Mouse (Mus musculus) mesoderm, embryonic 11.5 days (tissue): ENCODE measurements around the gene Zbtb17.

Experiments
- DNase-seq: peaks from one replicate; pipeline ENCODE4 v3.0.0-alpha.2; 2012; ENCODE audit warnings: low read depth, low spot score

The Zbtb17 gene

DNA sequence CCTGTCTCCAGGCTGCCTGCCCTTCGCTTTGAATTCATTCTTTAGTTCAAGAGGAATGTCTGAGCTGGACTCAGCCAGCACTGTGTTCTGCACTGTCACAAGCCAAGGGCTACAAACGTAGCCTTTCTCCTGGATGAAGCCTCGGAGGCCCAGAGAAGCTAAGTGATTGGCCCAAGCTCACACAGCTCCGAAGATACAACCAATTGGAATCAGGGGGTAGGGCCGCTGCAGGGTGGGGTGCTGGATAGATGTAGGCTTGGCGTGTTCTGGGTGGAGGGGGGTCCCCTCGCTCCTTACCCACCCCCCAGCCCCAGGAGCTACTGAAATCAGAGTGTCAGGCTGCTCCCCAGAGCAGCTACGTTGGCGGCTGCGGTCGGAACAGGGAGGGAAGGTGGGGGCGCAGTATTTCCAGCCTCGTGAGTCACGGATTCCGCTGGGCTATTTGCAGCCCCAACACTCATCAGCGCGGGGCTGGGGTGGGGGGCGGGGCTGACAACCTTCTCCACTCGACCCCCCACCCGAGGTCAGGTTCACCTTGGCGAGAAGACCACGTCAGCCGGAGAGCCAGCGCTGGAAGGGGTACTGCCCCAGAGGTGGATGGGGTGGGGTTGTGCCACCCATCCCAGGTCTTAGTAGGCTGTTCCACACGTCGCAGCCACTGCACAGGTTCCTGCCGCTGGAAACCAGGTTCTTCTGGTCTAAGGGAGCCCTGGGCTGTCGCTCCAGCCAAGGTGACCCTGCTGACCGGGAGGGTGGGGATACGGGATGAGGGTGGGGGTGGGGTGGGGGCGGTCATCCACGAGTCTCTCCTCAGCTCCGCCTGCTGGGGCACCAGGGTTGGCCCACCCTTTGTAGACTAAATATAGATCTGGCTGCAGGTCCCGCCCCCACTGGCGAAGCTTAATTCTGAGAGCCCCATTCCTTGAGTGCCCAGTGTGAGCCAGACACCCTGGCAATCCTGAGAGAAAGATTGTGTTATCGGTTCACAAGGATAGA, 18.7 kb upstream of the Zbtb17 start:
- no peak for DNase-seq

- no peak for DNase-seq
These were observed 17.4 kb upstream of the Zbtb17 start for GRCm38 (mm10) chr4:141426796-141427745.

DNA sequence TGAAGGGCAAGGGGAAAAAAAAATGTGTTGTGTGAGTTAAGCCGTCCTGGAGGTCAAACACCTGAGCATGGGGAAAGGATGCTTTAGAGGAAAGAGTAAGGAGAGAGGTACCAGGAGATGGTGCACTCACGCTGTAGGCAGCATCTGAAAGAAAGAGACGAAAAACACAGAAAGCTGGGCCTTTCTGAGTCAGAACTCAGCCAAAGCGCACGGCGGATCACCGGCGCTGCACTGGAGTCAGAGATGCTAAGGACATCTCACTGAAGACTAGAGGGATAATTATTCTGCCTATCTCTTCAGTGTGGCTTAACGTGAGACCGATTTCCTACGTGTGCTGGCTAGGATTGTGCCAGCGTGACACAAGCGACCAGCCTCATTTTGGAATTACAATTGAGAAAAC, 16.5 kb upstream of the Zbtb17 start:
- no peak for DNase-seq

GRCm38 (mm10) chr4:141429381-141429780, 15.1 kb upstream of the Zbtb17 start:
- no peak for DNase-seq

GRCm38 (mm10) chr4:141429847-141430246, 14.6 kb upstream of the Zbtb17 start:
- peak; percentile 69 for DNase-seq

GRCm38 (mm10) chr4:141430997-141431396, 13.5 kb upstream of the Zbtb17 start:
- peak; percentile 71 for DNase-seq

DNA sequence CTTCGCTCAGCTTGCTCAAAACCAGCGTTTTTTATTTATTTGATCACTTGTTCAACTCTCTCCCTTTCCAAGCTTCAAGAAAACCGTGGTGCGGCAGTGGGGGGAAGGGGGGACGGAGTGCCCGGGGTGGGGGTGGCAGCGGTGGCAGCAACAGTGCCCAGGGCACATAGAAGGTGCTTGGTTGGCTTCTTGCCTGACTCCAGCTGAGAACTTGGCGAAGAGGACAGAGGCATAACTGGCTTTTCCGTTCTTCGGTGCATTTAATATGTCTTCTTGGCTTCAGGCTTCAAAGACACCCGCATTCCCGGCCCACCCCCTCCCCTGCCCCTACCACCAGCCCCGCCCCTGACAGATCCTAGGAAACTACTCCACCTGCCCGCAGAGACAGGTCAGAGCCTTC, 11.8 kb upstream of the Zbtb17 start:
- no peak for DNase-seq

DNA sequence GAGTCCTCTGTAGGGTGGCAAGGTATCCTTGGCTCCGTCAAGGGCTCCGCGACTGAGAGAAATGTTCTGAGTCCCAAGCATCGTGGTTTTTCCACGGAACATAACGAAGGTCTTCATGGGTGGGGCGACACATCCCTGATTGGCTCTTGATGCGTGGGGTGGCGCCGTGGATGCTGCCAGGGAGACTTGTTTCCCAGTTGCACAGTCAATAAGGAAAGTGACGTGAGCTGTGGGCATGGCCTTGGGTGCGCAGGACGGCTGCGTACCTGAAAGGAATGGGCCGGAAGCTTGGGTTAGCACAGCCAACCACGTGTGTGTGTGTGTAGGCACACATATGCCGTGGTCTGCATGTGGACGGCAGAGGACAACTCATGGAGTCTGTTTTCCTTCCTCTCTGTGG, 11.3 kb upstream of the Zbtb17 start:
- no peak for DNase-seq

- no peak for DNase-seq
These were observed 8.5 kb upstream of the Zbtb17 start, which contains the start of gene Srarp for GRCm38 (mm10) chr4:141435974-141436373. Srarp (minus strand) TSS chr4:141436105.

DNA sequence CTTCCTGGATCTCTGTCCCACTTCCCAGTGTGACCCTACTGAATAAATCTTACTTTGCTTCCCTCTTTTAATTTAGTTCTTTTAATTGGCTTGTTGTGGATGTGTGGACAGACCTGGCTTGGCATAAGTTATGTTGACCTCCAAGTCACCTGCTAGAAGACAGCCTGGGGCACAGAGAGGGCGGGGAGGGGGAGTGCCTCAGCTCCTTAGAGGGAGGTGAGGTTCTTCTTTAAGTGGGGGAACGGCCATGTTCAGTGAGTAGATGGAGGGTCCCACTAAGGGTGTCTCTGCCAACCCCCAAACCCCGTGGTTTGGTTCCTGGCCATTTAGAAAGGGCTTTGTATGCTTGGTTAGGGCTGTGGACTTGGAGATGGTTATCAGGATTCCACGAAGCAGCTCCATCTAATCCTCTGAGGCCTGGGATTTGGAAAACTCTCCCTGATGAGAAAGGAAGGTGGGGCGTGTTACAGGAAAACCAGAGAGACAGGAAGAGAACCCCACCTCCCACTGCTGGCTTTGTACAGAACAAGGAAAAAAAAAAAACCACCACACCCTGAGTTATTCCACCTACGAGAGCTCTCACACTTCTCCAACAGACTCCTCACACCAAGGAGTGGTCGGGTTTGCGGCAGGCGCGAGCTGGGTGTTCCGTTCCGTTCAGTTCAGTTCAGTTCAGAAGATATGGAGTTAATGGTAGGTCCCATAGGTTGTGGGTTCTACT, 5.2 kb upstream of the Zbtb17 start:
- no peak for DNase-seq

DNA sequence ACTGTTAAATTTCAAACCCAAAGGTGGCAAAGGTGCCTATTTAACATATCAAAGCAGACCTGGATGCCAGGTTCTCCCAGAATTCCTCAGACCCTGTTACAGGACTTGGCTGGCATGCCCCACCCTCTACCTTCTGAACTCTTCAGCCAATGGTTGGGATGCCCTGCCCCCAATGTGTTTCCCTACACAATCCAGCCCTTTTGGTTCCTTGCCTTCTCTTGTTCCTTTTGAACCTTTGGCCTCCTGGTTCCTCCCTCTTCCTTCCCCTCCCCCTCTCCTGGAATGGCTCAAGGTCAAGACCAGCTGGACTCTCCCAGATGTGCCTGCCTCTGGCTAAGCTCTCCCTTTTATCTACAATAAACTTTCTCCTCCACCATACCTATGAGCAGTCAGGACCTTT, 3.6 kb upstream of the Zbtb17 start:
- no peak for DNase-seq

- no peak for DNase-seq
These were observed 619 bp upstream of the Zbtb17 start for GRCm38 (mm10) chr4:141443641-141444429.

- DNase-seq, result no peak
These were observed 870 bp downstream of the Zbtb17 start for GRCm38 (mm10) chr4:141445328-141445720.

DNA sequence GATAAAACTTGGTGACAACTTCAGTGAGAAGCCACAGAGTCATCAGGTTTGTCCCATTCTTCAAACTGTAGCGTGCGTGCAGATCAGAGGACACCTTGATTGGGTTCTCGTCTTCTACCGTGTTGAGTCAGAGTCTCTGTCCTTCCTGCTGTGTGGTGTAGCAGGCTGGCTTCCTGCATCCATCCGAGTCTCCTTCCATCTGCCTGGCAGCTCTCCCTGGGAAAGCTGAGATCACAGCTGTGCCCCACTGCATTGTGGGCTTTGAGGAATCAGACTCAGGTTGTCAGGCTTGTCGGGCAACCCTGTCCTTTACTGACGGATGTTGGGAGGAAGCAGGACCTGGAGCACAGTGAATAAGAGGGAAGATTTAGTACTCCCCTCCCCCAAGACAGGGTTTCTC, 1.8 kb downstream of the Zbtb17 start:
- no peak for DNase-seq

DNA sequence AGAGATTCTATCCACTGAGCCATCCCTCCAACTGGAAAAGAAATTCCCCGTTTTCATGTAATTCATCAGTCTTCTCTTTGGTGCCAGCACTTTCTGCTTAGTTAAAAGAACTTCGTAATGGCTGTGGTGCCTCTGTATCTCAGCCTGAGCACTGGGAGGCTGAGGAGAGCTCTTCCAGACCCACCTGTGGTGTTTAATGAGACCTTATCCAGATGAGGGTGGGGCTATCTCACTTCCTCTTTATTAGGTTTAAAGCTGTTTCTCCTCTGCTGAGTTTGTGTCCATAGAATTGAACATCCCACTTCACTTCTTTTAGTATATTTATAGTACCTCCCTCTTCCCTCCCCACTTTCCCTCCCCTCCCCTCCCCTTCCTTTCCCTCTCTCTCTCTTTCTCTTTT, 6.8 kb downstream of the Zbtb17 start:
- DNase-seq, result no peak

DNA sequence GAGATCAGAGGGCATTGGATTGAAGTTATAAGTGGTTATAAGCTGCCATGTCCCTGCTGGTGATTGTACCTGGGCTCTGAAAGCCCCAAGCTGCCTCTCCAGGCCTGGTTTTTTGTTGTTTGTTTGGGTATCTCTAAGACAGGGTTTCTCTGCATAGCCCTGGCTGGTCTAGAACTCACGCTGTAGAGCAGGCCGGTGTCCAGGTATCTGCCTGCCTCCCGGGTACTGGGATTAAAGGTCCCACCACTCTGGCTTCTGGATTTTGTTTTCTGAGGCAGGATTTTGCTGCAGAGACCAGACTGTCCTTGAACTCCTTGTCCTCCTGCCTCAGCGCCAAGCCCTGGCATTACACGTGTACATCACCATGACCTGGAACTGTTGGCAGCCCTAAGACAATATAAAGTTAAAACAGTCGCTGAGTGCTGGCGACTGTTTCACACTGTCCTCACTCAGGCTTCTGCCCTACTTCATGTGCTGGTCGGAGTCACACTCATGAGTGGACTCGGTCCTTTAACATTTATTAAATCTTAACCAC, 7.5 kb downstream of the Zbtb17 start:
- DNase-seq, result no peak

GRCm38 (mm10) chr4:141454581-141455350, 10.3 kb downstream of the Zbtb17 start:
- DNase-seq, result no peak

DNA sequence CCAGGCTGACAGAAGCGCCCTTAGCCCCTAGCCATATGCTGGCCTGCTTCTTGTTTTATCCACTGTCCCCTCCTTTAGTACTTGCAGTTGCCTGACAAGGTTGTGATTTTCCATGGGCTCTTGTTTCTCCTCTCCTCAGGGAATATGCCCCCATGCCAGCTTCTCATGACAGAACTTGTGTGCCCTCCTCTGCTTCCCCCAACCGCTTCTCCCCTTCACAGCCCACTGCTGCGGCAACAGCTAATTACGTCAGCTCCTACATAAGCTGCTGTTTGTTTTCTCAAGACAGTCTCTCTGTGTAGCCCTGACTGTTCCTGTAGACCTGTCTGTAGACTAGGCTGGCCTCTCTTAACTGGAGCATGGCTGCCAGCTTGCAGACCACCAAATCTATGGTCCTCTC, 11.1 kb downstream of the Zbtb17 start:
- no peak for DNase-seq

DNA sequence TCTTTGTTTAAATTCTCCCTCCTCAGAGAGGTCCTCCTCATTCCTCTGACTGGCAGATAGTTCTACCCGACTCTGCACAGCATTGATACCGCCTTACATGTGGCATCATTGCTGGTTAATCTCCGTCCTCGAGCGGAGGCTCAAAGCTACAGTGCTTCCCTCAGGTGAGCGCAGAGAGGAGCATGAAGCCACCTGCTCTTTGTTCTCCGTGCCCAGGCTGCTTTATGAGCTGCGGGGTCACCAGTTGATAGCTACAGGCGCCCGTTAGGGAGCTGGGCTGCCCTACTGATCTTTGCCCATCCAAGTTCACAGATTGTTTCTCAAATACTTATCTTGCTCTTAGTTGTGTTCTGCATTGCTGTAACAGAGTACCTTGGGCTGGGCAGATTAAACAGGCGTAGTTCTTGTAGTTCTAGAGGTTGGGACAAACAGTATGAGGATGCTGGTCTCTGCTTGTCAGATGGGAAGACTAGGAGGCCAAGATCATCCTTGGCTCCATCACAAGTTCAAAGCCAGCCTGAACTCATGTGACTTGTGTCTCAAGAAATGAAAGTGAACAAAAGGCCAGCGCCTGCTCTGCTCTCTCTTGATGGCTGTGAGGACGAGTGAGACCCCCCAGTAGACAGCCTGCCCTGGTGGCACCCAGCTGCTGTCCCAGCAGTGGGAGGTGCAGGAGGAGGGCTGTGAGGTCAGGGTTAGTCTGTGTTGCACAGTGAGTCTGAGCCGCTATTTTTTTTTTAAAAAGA, 11.9 kb downstream of the Zbtb17 start:
- DNase-seq, result no peak
